Mouse (Mus musculus) lung, postnatal 14 days (tissue): ENCODE measurements at regions not wholly inside any gene's neighbourhood (a gene's known extent, or its start where the extent isn't known, plus 50 kb on each side); places are given as distances from the start of the nearest gene placed in this dataset.
A peak's percentile ranks its signal among the peaks of the same experiment; 100 is the strongest.

Source experiments
- DNase-seq: peaks from one replicate; pipeline ENCODE4 v3.0.0; 2021

GRCm38 (mm10) chr2:80231891-80232290 is 60.4 kb upstream of the Prdx6b start:
- no peak for DNase-seq

- DNase-seq = peak; percentile 2
Measured at GRCm38 (mm10) chr2:80205074-80205727, 75.9 kb upstream of the Pde1a start.

- peak; percentile 3 for DNase-seq
Measured at GRCm38 (mm10) chr2:80203486-80203885, 74.2 kb upstream of the Pde1a start.

- DNase-seq = no peak
Measured at GRCm38 (mm10) chr2:80195896-80196410, 66.7 kb upstream of the Pde1a start.

GRCm38 (mm10) chr2:80188374-80188773 is 59.1 kb upstream of the Pde1a start:
- DNase-seq = no peak

GRCm38 (mm10) chr2:80186867-80187266 is 57.6 kb upstream of the Pde1a start:
- DNase-seq = no peak
